Mouse (Mus musculus) kidney, embryonic 15.5 days (tissue): ENCODE measurements around the gene Dhx37. TPM values are rescaled to one million over a fixed set of nuclear protein-coding genes. Genes with fewer than 3 reads are reported as not detected.
A peak's percentile ranks its signal among the peaks of the same experiment; 100 is the strongest.

Source experiments
- ATAC-seq: fragments of 200-750 bp; cut with Nextera tagmentation; replicated peaks from 2 replicates; pipeline ENCODE4 v1.8.0; 2017; ENCODE audit warnings: moderate TSS enrichment; ENCODE audit not compliant: low FRiP score
- H3K27ac ChIP-seq: fragments of 300-500 bp; sonication (generic); 2 replicates; pipeline ENCODE4 v1.5.1; 2015; ENCODE audit warnings: mild to moderate bottlenecking, inconsistent platforms
- H3K27me3 ChIP-seq: fragments of 300-500 bp; sonication (generic); 2 replicates; pipeline ENCODE4 v1.6.1; 2015; ENCODE audit warnings: inconsistent platforms
- H3K36me3 ChIP-seq: fragments of 300-500 bp; sonication (generic); 2 replicates; pipeline ENCODE4 v1.6.1; 2015; ENCODE audit warnings: inconsistent platforms
- H3K4me1 ChIP-seq: fragments of 300-500 bp; sonication (generic); 2 replicates; pipeline ENCODE4 v1.6.1; 2015; ENCODE audit warnings: inconsistent platforms
- H3K4me2 ChIP-seq: fragments of 300-500 bp; sonication (generic); 2 replicates; pipeline ENCODE4 v1.6.1; 2015; ENCODE audit warnings: moderate library complexity, mild to moderate bottlenecking, inconsistent platforms
- H3K4me3 ChIP-seq: fragments of 300-500 bp; sonication (generic); replicated peaks from 2 replicates; pipeline ENCODE4 v1.5.1; 2015; ENCODE audit warnings: mild to moderate bottlenecking, inconsistent platforms
- H3K9ac ChIP-seq: fragments of 300-500 bp; sonication (generic); 2 replicates; pipeline ENCODE4 v1.6.1; 2015; ENCODE audit warnings: mild to moderate bottlenecking, inconsistent platforms
- H3K9me3 ChIP-seq: fragments of 300-500 bp; sonication (generic); replicated peaks from 2 replicates; pipeline ENCODE4 v1.6.1; 2016; ENCODE audit warnings: inconsistent platforms
- WGBS: fragments of 180-500 bp; shearing (Covaris S2); methylation state at CpG from one replicate; pipeline ENCODE4 v1.1.7; 2015; ENCODE audit warnings: mixed read lengths; 5-methylcytosine and 5-hydroxymethylcytosine counted together
- polyA plus RNA-seq: library from polyadenylated mRNA; unstranded; fragments of >200 nt; fragmentation: Nextera tagmentation; extraction: Ambion mirVana; gene quantifications from 2 replicates; pipeline ENCODE4 v1.2.1, GENCODE M21; 2015

Dhx37 gene
- polyA plus RNA-seq = 13.3 and 15.6 TPM in 2 replicates

GRCm38 (mm10) chr5:125433793-125434337, at the start of gene Dhx37:
TSS of gene Dhx37 (minus strand) at chr5:125434121.
- ATAC-seq = peak; percentile 98
- Histone ChIP-seq H3K27me3 (no peaks in the 10 kb centered on the region), H3K9me3 (no peaks in the 10 kb centered on the region), H3K27ac (0 out of 2 replicates have a peak within 1 kb of the TSS, but pooled peaks have one; percentile 66), H3K9ac (peak within 1 kb of the TSS; percentile 96), H3K4me2 (peak within 1 kb of the TSS; percentile 92), H3K4me3 (peak within 1 kb of the TSS; percentile 97), H3K4me1 (peaks cover 13% of the 10 kb centered on the region), H3K36me3 (peaks cover 31% of the 10 kb centered on the region)
- WGBS = 0% methylated on average over 46 of the region's 46 CpGs

- Histone ChIP-seq H3K4me2 (no peak overlapping the region), H3K9ac (no peak overlapping the region), H3K27me3 (no peaks in the 10 kb centered on the region), H3K4me1 (peaks cover 23% of the 10 kb centered on the region), H3K4me3 (no peak overlapping the region), H3K27ac (no peak overlapping the region), H3K36me3 (peaks cover 32% of the 10 kb centered on the region), H3K9me3 (no peaks in the 10 kb centered on the region)
- no peak for ATAC-seq
- WGBS = 90% methylated on average over 7 of the region's 7 CpGs
Observed at GRCm38 (mm10) chr5:125482474-125482873, 48.6 kb upstream of the Dhx37 start.

GRCm38 (mm10) chr5:125480434-125481231, 46.7 kb upstream of the Dhx37 start:
- Histone ChIP-seq H3K4me3 (no peak overlapping the region), H3K4me2 (no peak overlapping the region), H3K9ac (no peak overlapping the region), H3K27ac (no peak overlapping the region), H3K27me3 (no peaks in the 10 kb centered on the region), H3K9me3 (no peaks in the 10 kb centered on the region), H3K4me1 (peaks cover 32% of the 10 kb centered on the region), H3K36me3 (peaks cover 30% of the 10 kb centered on the region)
- WGBS = 86% methylated on average over 11 of the region's 11 CpGs
- ATAC-seq = no peak

- Histone ChIP-seq H3K9me3 (no peaks in the 10 kb centered on the region), H3K4me2 (no peak overlapping the region), H3K27me3 (no peaks in the 10 kb centered on the region), H3K9ac (no peak overlapping the region), H3K27ac (no peak overlapping the region), H3K36me3 (peaks cover 19% of the 10 kb centered on the region), H3K4me1 (peaks cover 32% of the 10 kb centered on the region), H3K4me3 (no peak overlapping the region)
- no peak for ATAC-seq
- WGBS = 90% methylated on average over 3 of the region's 3 CpGs
Observed at GRCm38 (mm10) chr5:125479376-125479775, 45.5 kb upstream of the Dhx37 start.

DNA sequence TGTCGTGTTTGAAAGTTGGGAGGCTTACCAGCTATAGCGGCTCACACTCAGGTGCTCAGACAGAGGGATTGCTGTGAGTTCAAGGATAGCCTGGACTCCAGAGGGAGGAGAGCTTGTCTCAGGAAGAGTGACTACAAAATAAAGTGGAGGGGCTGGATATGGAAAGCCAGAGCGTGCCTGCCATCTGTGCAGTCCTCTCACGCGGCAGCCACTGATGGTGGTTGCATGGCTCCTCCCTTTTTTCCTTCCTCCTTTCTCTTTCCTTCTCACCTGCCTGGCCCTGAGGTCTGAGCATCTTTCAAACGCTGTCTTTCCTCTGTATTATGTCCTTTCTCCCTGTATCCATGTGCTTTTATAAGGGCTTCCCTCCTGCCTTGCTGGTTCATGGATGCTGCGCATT, 44.1 kb upstream of the Dhx37 start:
- no peaks in the 10 kb centered on the region for H3K27me3 ChIP-seq
- peak overlapping the region; percentile 70; the same call in 1 of the 2 replicates for H3K4me3 ChIP-seq
- 0 out of 2 replicates have a peak overlapping the region, but pooled peaks have one; percentile 93 for H3K4me2 ChIP-seq
- no peaks in the 10 kb centered on the region for H3K9me3 ChIP-seq
- H3K4me1 ChIP-seq = peaks cover 32% of the 10 kb centered on the region
- peaks cover 9% of the 10 kb centered on the region for H3K36me3 ChIP-seq
- 72% methylated on average over 7 of the region's 7 CpGs for WGBS
- ATAC-seq = no peak
- H3K9ac ChIP-seq = no peak overlapping the region
- H3K27ac ChIP-seq = no peak overlapping the region

- Histone ChIP-seq H3K36me3 (peaks cover 4% of the 10 kb centered on the region; the same call in 1 of the 2 replicates), H3K4me2 (peak overlapping the region; percentile 93), H3K27me3 (no peaks in the 10 kb centered on the region), H3K27ac (no peak overlapping the region), H3K4me3 (peak overlapping the region; percentile 70), H3K4me1 (peaks cover 32% of the 10 kb centered on the region), H3K9ac (no peak overlapping the region), H3K9me3 (no peaks in the 10 kb centered on the region)
- WGBS = 39% methylated on average over 7 of the region's 7 CpGs
- ATAC-seq = no peak
Observed at GRCm38 (mm10) chr5:125477533-125477932, 43.6 kb upstream of the Dhx37 start.

- Histone ChIP-seq H3K27ac (no peak overlapping the region), H3K9me3 (no peaks in the 10 kb centered on the region), H3K4me3 (peak overlapping the region; percentile 70), H3K4me2 (peak overlapping the region; percentile 93), H3K4me1 (peaks cover 32% of the 10 kb centered on the region), H3K27me3 (no peaks in the 10 kb centered on the region), H3K36me3 (peaks cover 3% of the 10 kb centered on the region; the same call in 1 of the 2 replicates), H3K9ac (peak overlapping the region; percentile 67)
- WGBS = 51% methylated on average over 7 of the region's 7 CpGs
- ATAC-seq = no peak
Observed at GRCm38 (mm10) chr5:125476799-125477198, 42.9 kb upstream of the Dhx37 start.

GRCm38 (mm10) chr5:125476286-125476625, 42.3 kb upstream of the Dhx37 start:
- H3K4me3 ChIP-seq = peak overlapping the region; percentile 70
- H3K4me2 ChIP-seq = peak overlapping the region; percentile 93
- H3K27me3 ChIP-seq = no peaks in the 10 kb centered on the region
- WGBS = 16% methylated on average over 5 of the region's 5 CpGs
- peak overlapping the region; percentile 67 for H3K9ac ChIP-seq
- ATAC-seq = peak; percentile 52
- no peaks in the 10 kb centered on the region for H3K36me3 ChIP-seq
- peak overlapping the region; percentile 85 for H3K27ac ChIP-seq
- H3K4me1 ChIP-seq = peaks cover 32% of the 10 kb centered on the region
- H3K9me3 ChIP-seq = no peaks in the 10 kb centered on the region

- Histone ChIP-seq H3K27me3 (no peaks in the 10 kb centered on the region), H3K4me3 (peak within 1 kb of the TSS; percentile 70), H3K36me3 (no peaks in the 10 kb centered on the region), H3K4me1 (peaks cover 31% of the 10 kb centered on the region), H3K9me3 (no peaks in the 10 kb centered on the region), H3K27ac (peak within 1 kb of the TSS; percentile 85), H3K4me2 (peak within 1 kb of the TSS; percentile 93), H3K9ac (peak within 1 kb of the TSS; percentile 67)
- under 1% methylated on average over 60 of the region's 60 CpGs for WGBS
- peak; percentile 93 for ATAC-seq
Observed at GRCm38 (mm10) chr5:125475601-125476285, 41.8 kb upstream of the Dhx37 start, which contains the start of gene Aacs. TSS of gene Aacs (plus strand) at chr5:125475814.

DNA sequence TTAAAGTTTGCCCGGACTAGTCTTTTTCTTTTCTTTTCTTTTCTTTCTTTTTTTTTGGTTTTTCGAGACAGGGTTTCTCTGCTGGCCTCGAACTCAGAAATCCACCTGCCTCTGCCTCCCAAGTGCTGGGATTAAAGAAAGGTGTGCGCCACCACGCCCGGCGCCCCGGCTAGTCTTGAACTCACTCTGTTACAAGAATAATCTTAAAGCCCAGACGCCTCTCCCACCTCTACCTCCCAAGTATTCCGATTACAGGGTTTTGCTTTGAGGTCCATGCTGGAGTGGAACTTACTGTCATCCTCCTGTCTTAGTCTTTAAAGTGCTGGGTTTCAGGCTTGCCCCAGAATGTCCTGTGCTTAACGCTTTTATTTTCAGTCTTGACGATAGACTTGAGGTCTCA, 41.1 kb upstream of the Dhx37 start:
- Histone ChIP-seq H3K27me3 (no peaks in the 10 kb centered on the region), H3K4me1 (peaks cover 28% of the 10 kb centered on the region), H3K4me3 (peak overlapping the region; percentile 70), H3K4me2 (peak overlapping the region; percentile 93), H3K9ac (peak overlapping the region; percentile 32; the same call in 1 of the 2 replicates), H3K36me3 (no peaks in the 10 kb centered on the region), H3K27ac (no peak overlapping the region), H3K9me3 (no peaks in the 10 kb centered on the region)
- WGBS = 55% methylated on average over 12 of the region's 12 CpGs
- no peak for ATAC-seq

DNA sequence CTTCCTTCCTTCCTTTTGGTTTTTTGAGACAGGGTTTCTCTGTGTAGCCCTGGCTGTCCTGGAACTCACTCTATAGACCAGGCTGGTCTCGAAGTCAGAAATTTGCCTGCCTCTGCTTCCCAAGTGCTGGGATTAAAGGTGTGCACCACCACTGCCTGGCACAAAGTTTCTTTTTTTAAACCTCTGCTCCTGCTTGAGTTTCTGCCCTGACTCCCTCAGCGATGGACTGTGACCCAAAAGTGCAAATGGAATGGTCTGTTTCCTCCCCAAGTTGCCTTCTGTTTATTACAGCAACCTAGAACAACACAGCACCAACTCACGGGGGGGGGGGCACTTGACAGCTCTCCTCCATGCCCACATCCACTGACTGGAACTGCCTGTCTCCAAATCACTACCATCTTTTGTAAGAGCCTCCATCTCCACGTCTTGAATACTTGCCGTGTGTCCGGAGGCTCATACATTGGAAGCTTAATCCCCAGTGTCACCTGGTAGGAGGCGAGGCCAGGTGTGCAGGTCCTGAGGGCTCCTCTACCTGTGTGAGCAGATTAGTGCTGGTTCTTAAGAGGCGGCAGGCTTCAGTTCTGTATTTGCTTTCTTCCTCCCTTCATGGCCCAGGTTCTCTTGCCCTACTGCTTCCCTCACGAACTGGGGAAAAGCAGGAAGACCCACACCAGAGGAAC, 39.0 kb upstream of the Dhx37 start:
- Histone ChIP-seq H3K27me3 (no peaks in the 10 kb centered on the region), H3K4me3 (no peak overlapping the region), H3K4me1 (peaks cover 22% of the 10 kb centered on the region), H3K9me3 (no peaks in the 10 kb centered on the region), H3K27ac (no peak overlapping the region), H3K36me3 (no peaks in the 10 kb centered on the region), H3K4me2 (no peak overlapping the region), H3K9ac (no peak overlapping the region)
- ATAC-seq = no peak
- WGBS = 72% methylated on average over 9 of the region's 9 CpGs
